Mouse (Mus musculus) kidney, postnatal 0 days (tissue): Measurements from ENCODE around the gene C130026I21Rik. TPM values are rescaled to one million over a fixed set of nuclear protein-coding genes. Genes with fewer than 3 reads are reported as not detected.
"Not testable (repeated sequence)": the region's sequence is repeated elsewhere in the genome, so short reads cannot be mapped to it uniquely, and the experiment has no call there.

Experiments
- ATAC-seq: fragments of 200-750 bp; cut with Nextera tagmentation; replicated peaks from 2 replicates; pipeline ENCODE4 v1.8.0; 2017; ENCODE audit warnings: low read depth, moderate number of reproducible peaks, moderate TSS enrichment, moderate library complexity; ENCODE audit not compliant: low FRiP score
- DNase-seq: peaks from one replicate; pipeline ENCODE4 v3.0.0-alpha.2; 2016; ENCODE audit warnings: low spot score
- H3K27ac ChIP-seq: fragments of 300-500 bp; sonication (generic); 2 replicates; pipeline ENCODE4 v1.5.1; 2014; ENCODE audit warnings: mild to moderate bottlenecking
- H3K27me3 ChIP-seq: fragments of 300-500 bp; sonication (generic); 2 replicates; pipeline ENCODE4 v1.6.1; 2014; ENCODE audit warnings: low read length, mixed read lengths; ENCODE audit not compliant: insufficient read depth
- H3K36me3 ChIP-seq: fragments of 300-500 bp; sonication (generic); 2 replicates; pipeline ENCODE4 v1.6.1; 2014; ENCODE audit warnings: low read length, mixed read lengths; ENCODE audit not compliant: insufficient read depth
- H3K4me1 ChIP-seq: fragments of 300-500 bp; sonication (generic); replicated peaks from 2 replicates; pipeline ENCODE4 v1.6.1; 2014; ENCODE audit warnings: antibody characterized with exemption, low read length, mixed read lengths; ENCODE audit not compliant: insufficient read depth
- H3K4me2 ChIP-seq: fragments of 300-500 bp; sonication (generic); 2 replicates; pipeline ENCODE4 v1.6.1; 2014; ENCODE audit warnings: mild to moderate bottlenecking, low read length, moderate library complexity, mixed read lengths
- H3K4me3 ChIP-seq: fragments of 300-500 bp; sonication (generic); replicated peaks from 2 replicates; pipeline ENCODE4 v1.5.1; 2014; ENCODE audit warnings: low read depth, low read length
- H3K9ac ChIP-seq: fragments of 300-500 bp; sonication (generic); 2 replicates; pipeline ENCODE4 v1.6.1; 2014; ENCODE audit warnings: low read depth, low read length
- H3K9me3 ChIP-seq: fragments of 300-500 bp; sonication (generic); replicated peaks from 2 replicates; pipeline ENCODE4 v1.6.1; 2016; ENCODE audit warnings: low read length, inconsistent platforms, mixed read lengths
- WGBS: fragments of 180-500 bp; shearing (Covaris S2); extraction: QIAGEN DNeasy Blood & Tissue Kit; methylation state at CpG from one replicate; pipeline ENCODE4 v1.1.7; 2014; 5-methylcytosine and 5-hydroxymethylcytosine counted together
- polyA plus RNA-seq: library from polyadenylated mRNA; unstranded; fragments of >200 nt; fragmentation: Nextera tagmentation; extraction: Ambion mirVana; gene quantifications from 2 replicates; pipeline ENCODE4 v1.2.1, GENCODE M21; 2015

C130026I21Rik gene
- polyA plus RNA-seq, 1 experiment from 2014 or later: 0.14 TPM

DNA sequence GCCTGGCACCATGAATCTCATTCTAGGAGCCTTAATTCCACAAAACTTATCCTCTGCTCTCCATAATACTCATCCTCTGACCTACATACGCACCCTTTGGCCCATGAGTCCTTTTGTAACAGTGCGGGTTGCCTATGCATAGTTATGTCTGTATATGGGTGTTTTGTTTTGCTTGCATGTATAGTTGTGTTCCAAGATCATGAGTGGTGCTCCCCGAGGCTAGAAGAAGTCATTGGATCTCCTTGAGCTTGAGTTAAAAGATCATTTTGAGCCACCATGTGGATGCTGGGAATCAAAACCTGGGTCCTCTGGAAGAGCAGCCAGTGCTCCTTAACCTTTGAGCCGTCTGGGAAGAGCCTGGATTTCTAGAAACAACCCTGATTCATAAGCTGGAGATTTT lies 25.4 kb downstream of the C130026I21Rik start:
- H3K36me3 ChIP-seq, H3K27ac ChIP-seq, DNase-seq, H3K9ac ChIP-seq, H3K27me3 ChIP-seq, H3K4me1 ChIP-seq, H3K4me3 ChIP-seq, H3K4me2 ChIP-seq, ATAC-seq: not testable (repeated sequence)
- 67% methylated on average over 3 of the region's 4 CpGs for WGBS
- H3K9me3 ChIP-seq: peaks cover 11% of the 10 kb centered on the region

GRCm38 (mm10) chr1:85243023-85243422 lies 27.3 kb downstream of the C130026I21Rik start:
- H3K27ac ChIP-seq, ATAC-seq, H3K36me3 ChIP-seq, H3K4me1 ChIP-seq, H3K9ac ChIP-seq, H3K27me3 ChIP-seq, H3K4me2 ChIP-seq, DNase-seq, H3K4me3 ChIP-seq: not testable (repeated sequence)
- H3K9me3 ChIP-seq: peaks cover 17% of the 10 kb centered on the region
- 64% methylated on average over 2 of the region's 2 CpGs for WGBS

DNA sequence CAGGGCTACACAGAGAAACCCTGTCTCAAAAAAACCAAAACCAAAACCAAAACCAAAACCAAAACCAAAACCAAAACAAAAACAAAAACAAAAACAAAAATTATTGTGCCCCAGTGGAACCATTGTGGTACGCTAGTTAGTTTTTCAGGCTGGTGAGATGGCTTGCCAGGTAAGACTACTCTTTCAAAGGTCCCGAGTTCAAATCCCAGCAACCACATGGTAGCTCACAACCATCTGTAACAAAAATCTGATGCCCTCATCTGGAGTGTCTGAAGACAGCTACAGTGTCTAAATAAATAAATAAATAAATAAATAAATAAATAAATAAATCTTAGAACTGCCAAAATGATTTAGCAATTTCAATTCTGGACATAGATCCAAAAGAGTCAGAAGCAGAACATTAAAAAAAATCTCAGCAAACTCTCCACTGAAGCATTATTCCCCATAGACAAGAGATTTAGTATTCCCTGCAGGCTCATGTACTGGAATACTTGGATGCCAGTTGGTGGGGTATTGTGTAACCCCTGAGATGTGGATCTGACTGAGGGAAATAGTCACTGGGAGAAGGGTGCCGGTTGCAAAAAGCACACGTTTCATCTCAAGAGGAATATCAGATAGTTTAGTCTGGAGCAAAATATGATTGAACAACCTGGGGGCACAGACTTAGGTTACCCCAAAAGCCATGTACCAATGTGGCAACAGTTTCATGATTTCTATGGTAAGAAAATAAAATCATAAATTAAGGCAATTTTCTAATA lies 31.2 kb downstream of the C130026I21Rik start:
- H3K9me3 ChIP-seq: peaks cover 14% of the 10 kb centered on the region
- H3K27me3 ChIP-seq, H3K4me1 ChIP-seq, DNase-seq, H3K9ac ChIP-seq, H3K4me2 ChIP-seq, H3K4me3 ChIP-seq, H3K36me3 ChIP-seq, ATAC-seq, H3K27ac ChIP-seq: not testable (repeated sequence)
- WGBS: 77% methylated on average over 4 of the region's 4 CpGs

DNA sequence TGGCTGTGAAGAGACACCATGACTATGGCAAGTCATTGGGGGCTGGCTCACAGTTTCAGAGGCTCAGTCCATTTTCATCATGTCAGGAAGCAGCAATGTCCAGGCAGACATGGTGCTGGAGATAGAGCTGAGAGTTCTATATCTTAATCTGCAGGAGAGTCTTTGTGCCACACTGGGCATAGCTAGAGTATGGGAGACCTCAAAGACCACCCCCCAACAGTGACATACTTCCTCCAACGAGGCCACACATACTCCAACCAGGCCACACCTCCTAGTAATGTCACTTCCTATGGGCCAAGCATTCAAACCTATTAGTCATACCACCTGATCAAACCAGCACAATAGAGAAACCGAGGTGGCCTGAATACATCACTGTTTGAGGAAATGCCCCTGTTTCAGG lies 63.8 kb downstream of the C130026I21Rik start:
- WGBS: 49% methylated on average over 1 of the region's 2 CpGs
- H3K9me3 ChIP-seq, H3K4me3 ChIP-seq, H3K27ac ChIP-seq, H3K36me3 ChIP-seq, H3K4me2 ChIP-seq, H3K27me3 ChIP-seq, DNase-seq, ATAC-seq, H3K9ac ChIP-seq, H3K4me1 ChIP-seq: not testable (repeated sequence)

- H3K27me3 ChIP-seq, ATAC-seq, H3K4me2 ChIP-seq, H3K27ac ChIP-seq, DNase-seq, H3K9me3 ChIP-seq, H3K4me1 ChIP-seq, H3K9ac ChIP-seq, H3K36me3 ChIP-seq, H3K4me3 ChIP-seq: not testable (repeated sequence)
- 84% methylated on average over 3 of the region's 4 CpGs for WGBS
These were observed 70.8 kb downstream of the C130026I21Rik start for GRCm38 (mm10) chr1:85199523-85199922.

DNA sequence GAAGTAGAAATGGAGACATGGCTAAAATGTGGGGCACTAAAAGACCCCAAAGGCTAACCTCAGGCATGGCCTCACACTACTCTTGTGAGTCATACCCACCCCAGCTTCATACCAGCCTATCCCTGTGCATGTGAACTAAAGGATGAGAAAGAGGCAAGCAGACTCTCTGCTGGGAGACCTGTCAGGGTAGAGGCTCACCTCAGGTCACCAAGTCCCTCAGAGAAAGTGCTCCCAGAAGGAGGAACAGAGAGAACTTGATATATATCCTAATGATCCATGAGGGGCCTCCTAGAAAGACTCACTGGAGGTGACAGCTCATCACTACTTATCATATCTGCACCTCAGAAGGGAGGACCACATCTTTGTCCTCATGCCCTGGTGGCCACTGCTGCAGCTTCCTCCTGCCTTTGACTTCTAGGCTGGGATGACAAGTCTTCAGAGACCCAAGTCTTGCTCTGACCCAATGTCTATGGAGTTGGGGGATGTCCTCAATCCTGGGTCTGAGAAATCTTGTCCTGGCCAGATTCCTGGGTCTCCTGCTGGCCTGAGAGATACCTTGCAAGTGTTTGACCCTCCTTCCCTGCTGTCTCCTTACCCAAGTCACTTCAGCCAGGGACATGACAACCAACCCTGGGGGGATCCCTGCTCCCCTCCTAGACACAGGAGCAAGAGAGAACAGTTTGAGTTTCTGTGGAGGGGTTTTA lies 71.6 kb downstream of the C130026I21Rik start:
- H3K36me3 ChIP-seq, H3K27me3 ChIP-seq, DNase-seq, ATAC-seq, H3K4me1 ChIP-seq, H3K27ac ChIP-seq, H3K4me2 ChIP-seq, H3K9me3 ChIP-seq, H3K9ac ChIP-seq, H3K4me3 ChIP-seq: not testable (repeated sequence)

DNA sequence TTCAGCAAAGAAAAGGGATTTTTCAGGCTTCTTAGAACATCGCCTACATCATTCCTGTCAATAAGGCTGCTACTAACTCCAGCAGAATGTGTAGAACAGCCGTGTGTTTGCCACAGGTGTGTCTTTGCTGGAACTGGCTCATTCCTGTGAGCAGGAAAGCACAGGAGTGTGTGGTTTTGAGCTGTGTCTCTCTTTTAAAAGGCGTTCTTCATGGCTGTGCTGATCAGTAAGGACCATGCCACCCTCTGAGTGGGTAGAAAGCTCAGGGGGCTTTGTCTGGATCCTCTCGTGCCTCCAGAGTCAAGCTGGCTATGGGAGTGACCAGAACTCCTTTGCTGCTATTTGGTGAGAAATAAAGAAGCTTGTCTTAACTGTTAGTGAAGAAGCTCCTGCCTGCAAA lies 73.6 kb downstream of the C130026I21Rik start:
- H3K4me3 ChIP-seq, H3K4me2 ChIP-seq, H3K27ac ChIP-seq, DNase-seq, ATAC-seq, H3K36me3 ChIP-seq, H3K9me3 ChIP-seq, H3K4me1 ChIP-seq, H3K27me3 ChIP-seq, H3K9ac ChIP-seq: not testable (repeated sequence)
- WGBS: 67% methylated on average over 4 of the region's 4 CpGs

DNA sequence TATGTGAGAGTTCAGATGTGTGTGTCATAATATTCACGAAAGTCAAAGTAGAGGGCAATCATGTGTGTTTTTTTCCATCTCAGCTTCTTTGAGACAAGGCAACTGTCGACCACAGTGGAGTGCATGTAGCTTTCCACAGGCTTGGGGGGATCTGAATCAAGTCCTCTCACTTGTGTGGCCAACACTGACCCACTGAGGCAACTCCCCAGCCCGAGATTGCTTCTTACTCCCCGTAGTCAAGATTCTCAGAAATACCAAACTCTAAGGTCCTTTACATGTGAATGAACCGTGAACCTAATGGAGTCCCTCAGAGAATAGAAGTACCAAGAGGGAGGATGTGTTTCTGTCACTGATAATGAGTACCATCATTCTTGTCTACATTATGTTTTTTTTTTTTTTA lies 76.6 kb downstream of the C130026I21Rik start:
- H3K36me3 ChIP-seq, H3K9ac ChIP-seq, H3K27me3 ChIP-seq, DNase-seq, ATAC-seq, H3K4me3 ChIP-seq, H3K4me1 ChIP-seq, H3K4me2 ChIP-seq, H3K9me3 ChIP-seq, H3K27ac ChIP-seq: not testable (repeated sequence)
- WGBS: 78% methylated on average over 5 of the region's 5 CpGs

GRCm38 (mm10) chr1:85181981-85182380 lies 88.4 kb downstream of the C130026I21Rik start:
- H3K4me3 ChIP-seq, H3K27ac ChIP-seq, H3K36me3 ChIP-seq, H3K9me3 ChIP-seq, ATAC-seq, H3K9ac ChIP-seq, H3K4me1 ChIP-seq, H3K27me3 ChIP-seq, H3K4me2 ChIP-seq, DNase-seq: not testable (repeated sequence)
- 91% methylated on average over 1 of the region's 3 CpGs for WGBS
